Mouse (Mus musculus): ENCODE measurements around the gene Krt34.

DNA sequence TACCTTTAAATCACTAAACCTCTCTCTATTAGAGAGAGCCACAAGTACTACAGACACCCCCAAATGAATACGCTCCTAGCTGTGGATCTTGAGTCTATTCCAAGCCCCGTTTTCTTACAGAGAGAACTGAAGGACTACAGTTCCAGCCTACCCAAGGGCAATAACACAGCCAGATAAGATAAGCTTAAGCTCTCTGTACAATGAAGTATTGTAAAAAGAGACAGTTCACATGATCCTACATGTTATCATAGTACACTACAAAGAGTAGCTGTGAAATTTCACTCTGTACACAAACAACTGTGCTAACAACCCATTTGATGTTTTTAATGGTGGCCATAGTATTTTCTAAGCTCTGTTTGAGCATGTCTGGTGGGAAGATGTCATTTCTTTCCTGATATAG, 5.8 kb upstream of the Krt34 start:
- no peak for TF ChIP-seq POLR2A (IDR thresholded peaks at IDR 0.05; ENCODE audit: borderline replicate concordance, control insufficient read depth, low read depth, low read length)
- no peak for TF ChIP-seq CTCF (IDR thresholded peaks at IDR 0.05; ENCODE audit: control insufficient read depth, insufficient read depth, low read length)
